Mouse (Mus musculus) erythroblast, adult 5-6 weeks (primary cell): Measurements from ENCODE around the gene Pex16. TPM values are rescaled to one million over a fixed set of nuclear protein-coding genes. Genes with fewer than 3 reads are reported as not detected.
A peak's percentile ranks its signal among the peaks of the same experiment; 100 is the strongest.

ENCODE experiments used
- ATAC-seq: replicated peaks from 2 replicates; pipeline ENCODE4 v1.8.0; 2016; ENCODE audit warnings: moderate number of reproducible peaks, mild to moderate bottlenecking, moderate TSS enrichment, inconsistent platforms; ENCODE audit not compliant: poor library complexity, low FRiP score, severe bottlenecking
- total RNA-seq, 2 experiments: library from RNA; stranded (forward) in 1 of 2; stranded (reverse) in 1 of 2; fragments of 150-400 nt in 1 of 2; fragments of 200-764, 138-1000 nt in 1 of 2; gene quantifications; 2 replicates each; pipeline versions ENCODE4 v1.2.3 to v1.2.4; 2015 to 2017; ENCODE audit warnings: low replicate concordance in 2 of 2

Pex16 gene
- total RNA-seq, 2 experiments from 2014 or later: 0.38 to 3.7 TPM

DNA sequence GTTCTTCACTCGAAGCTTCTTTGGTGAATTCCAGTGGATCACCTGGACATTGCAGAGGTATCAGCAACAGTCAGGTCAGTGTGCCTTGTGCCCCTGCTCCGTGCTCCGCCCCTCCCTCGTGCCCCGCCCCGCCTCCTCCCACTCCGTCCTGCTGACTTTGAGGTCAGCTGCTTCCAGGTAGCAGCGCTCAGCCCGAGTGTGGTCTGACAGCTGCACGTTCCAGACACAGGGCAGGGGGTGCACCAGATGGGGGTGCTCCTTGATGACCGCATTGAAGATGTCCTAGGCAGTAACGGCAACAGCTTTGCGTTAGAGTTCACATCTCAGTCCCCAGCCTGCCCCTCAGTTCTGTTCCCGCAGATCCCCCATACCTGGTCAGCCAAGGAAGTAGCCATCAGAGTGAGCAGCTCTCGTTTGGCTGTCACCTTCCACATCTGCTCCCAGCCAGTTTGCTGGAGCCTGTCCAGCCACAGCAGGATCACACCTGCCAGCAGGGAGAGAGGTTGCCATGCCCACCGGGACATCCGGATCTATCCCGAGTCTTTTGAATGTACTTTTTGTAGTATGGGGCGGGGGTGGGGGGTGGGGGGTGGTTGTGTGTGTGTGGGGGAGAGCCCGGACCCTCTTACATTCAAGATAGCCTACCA, 7.0 kb upstream of the Pex16 start:
- ATAC-seq: no peak

DNA sequence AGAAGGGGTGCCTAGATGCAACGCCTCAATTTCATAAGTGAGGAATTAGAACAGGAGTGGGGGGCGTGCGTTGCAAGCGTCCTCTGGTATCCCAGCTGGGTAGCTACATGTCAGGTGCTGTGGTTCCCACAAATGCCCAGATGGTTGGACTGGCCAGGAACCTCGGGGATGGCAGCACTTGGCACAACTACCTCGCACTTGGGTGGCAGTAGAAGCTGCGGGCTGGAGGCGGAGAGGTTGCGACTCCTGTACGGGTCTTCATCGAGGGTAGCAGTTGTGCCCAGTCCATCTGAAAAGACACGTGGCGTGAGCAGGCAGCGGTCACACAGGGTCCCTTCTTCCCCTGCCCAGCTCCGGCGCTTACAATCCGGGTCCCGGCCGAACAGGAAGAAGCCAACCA, 4.1 kb upstream of the Pex16 start:
- no peak for ATAC-seq

DNA sequence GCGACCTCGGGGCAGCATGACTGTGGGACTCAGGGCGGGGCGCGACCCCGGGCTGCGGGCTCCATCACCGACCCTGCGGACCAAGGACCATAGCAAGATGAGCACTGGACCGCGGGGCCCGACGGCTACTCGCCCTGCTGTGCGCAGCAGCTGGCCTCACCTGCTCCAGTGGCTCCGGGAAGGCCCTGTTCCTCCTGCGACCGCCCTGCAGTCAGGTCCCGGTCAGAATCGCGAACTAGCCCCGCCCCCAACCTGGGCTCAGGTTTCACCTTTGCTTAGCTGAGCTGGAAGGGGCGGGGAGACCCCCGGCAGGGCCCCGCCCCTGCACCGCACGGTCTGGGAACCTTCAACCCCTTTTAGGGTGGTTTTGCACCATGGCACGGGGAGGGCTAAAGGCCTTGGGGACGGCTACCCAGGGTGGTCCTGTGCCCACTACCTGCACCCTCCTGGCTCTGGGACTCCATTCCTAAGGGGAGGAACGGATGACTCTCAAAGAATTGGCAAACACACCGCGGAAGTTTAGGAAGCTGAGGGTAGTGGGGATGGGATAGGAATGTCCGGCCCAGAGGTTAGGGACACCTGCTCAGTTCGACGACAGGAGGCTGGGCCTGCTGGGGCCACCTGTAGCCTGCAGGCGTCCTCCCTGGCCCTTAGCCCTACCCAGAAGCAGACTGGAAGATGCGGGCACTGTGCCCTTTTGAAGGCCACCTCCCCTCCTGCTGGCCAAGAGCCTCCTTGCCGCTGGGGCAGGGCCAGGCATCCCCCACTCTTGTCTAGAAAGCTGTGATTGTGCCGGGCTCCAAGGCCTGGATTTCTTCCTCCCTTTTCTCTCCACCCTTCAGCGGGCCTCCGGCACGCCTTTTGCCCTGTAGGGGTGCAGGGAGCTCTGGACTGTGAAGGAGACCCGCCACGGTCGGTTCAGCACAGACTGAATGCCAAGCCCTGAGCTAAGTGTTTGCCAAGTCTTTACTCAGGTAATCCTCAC, 3.4 kb upstream of the Pex16 start:
- ATAC-seq: no peak

DNA sequence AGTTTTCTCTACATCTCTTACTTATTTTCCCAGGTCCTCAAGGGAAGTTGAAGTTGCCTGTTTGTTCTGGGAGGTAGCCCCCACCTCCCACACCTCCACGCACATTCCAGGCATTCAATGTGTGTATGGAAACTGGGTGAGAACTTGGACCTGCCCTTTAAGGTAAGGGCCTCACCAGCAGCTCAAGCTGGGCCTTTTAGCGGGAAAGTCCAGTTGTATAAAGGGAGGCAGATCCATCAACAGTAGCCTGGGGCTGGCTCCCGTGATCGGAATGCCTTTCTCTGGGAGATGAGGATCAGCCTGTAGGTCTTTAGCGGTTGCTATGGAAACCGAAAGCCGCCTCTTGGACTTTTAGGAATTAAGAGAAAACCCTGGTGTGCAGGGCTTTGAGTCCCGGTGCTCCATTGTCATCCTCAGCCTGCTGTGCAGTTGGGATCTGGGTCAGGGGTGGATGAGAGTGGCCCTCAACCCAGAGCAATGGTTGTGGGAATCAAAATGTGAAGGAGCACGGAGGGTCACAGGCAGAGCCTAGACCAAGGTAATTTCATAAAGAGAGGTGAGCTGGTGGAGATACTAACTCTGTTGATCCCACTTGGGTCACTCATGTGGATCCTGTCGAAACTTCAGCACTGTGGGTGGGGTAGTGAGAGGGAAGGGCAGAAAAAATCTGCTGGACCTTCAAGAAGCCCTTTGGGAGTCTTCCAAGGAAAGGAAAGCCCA, 2.3 kb upstream of the Pex16 start:
- ATAC-seq: no peak

DNA sequence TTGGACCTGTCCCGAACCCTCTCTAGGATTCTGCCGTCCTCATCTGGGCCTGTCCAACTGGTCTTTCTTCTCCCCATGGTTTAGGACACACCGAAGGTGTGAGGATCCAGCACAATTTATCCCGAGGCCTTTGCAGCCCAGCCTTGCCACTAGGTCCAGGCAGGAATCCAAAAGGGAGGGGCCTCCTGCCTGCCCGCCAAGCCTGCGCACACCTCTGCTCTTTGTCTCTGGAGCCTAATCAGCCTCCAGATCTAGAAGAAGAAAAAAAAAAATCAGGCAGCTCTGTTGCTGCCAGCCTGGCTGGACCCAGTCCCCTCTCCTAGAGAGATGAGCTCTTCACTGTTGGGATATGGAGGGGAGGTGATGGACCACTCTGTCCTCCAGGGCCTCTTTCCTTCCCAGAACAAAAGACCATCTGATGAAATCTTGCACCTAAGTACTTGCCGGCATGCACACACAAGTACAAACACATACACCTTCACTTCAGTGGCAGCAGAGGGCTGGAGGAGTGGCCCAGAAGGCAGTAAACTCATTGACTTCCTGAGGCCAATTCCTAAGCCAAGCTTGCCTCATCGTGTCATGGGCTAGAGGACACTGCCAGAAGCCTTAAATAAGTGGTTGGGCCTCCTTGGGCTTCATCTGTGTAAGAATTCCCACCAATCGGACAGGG, 1.6 kb upstream of the Pex16 start:
- ATAC-seq: no peak

DNA sequence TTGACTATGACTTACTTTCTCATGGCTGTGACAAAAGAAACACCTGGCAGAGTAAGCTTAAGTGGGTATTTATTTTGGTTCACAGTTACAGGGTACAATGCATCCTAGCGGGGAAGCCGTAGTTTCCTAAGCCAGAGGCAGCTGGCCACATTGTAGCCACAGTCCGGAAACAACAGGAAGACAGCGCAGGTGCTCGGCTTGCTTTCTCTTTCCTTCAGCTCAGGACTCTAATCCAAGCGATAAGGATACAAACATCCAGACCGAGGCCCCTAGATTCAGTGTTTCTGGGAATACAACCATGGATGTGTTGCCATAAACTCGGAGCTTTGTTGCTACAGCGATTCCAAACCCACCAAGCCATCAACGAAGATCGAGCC, 1.1 kb upstream of the Pex16 start:
- ATAC-seq: no peak

DNA sequence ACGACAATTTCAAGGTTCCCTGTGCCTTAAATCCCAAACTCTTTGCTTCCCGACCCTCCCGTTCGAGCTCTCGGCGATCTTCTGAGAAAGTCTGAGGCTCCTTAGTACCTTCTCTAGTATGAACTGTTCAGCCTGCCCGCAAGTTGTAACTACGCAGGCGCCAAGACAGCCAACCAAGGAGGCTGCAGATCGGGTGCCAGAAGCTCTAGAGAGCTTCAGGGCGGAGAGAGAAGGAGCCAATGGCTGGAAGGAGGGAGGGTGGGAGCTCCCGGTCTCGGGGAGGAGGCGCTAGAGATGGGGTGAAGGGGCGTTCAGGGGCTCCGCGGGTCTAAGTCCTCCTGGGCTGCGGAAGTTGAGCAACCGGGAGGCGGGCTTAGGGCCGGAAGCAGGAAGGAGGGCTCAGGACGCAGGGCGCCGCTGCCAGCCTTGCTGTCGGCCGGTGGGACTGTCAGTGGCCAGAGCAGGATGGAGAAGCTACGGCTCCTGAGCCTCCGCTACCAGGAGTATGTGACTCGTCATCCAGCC, 685 bp downstream of the Pex16 start:
- ATAC-seq: peak; percentile 94

DNA sequence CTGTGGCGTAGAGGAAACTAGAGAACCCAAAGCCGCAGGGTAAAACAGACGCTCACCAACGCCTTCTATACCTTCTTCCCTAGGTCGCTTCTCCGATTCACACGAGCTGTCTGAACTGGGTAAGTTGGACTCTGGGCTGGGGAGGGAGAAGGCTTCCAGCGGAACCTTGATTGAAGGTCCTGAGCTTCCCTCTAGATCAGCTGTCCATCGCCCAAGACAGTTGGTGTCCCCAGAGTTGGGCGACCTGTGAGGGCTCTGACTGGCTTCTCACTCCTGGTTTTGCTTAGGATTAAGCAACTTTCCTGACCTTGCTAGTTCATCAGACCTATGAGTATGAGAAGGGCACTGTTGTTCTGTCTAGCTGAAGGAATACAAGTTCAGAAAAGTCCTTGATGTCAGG, 1.3 kb downstream of the Pex16 start:
- 0 out of 2 replicates have a peak, but pooled peaks have one; percentile 13 for ATAC-seq

DNA sequence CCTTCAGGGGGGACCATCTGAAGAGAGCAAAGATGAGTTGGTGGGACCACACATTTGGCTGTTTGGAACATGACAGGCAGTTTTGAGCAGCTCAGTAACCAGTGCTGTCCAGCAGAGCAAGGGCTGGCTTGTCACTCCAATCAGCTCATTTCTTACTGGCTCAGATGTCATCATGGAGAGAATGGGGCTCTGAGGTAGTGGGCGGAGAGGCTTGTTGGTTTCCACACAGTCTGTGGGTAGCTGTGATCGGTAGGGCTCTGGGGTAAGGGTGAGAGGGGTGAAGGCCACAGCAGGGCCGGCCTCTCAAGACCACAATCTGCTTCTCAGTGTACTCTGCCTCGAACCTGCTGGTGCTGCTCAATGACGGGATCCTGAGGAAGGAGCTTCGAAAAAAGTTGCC, 1.8 kb downstream of the Pex16 start:
- no peak for ATAC-seq

DNA sequence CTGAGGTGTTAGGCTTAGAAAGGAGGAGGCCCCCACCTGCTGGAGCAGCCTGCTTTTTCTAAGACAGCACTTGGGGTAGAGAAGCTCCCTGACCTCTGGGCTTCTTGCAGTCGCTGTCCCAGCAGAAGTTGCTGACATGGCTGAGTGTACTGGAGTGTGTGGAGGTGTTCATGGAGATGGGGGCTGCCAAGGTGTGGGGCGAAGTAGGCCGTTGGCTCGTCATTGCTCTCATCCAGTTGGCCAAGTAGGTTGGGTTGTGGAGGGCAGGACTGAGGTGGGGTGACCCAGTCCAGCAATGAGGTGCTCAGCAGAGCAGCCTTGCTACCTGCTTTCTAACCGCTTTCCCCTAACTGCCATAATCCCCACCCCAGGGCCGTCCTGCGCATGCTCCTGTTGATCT, 2.8 kb downstream of the Pex16 start:
- no peak for ATAC-seq

DNA sequence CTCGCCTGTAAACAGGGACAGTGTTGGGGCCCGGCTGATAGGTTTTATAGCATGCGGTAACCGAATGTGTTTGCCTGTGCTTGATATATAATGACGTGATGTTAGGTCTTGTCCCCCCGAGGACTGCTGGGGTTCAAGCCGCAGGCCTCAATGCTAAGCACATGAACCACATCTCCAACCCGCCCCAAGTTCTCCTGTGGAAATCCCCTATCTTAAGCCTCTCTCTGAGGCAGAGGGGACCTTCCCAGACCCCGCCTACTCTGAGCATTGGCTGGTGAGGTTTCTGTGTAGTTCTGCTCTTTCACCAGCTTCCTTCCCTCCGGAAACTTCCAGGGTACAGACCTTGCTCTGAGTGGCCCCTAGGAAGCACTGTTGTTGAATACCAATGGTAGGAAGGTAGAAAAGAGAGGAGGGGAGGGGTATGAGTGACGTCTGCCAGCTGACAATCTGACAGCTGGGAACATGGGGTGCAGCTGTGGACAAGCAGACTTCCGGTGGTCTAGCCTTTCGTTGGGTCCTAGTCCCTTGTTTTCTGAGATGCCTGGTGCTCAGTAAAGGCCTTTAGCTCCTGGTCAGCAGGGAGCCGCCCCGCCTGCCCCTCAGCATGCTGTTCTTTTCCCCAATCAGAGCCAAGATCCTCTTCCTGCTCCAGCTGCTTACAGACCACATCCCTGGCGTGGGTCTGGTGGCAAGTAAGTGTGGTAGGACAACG, 5.5 kb downstream of the Pex16 start:
- no peak for ATAC-seq

DNA sequence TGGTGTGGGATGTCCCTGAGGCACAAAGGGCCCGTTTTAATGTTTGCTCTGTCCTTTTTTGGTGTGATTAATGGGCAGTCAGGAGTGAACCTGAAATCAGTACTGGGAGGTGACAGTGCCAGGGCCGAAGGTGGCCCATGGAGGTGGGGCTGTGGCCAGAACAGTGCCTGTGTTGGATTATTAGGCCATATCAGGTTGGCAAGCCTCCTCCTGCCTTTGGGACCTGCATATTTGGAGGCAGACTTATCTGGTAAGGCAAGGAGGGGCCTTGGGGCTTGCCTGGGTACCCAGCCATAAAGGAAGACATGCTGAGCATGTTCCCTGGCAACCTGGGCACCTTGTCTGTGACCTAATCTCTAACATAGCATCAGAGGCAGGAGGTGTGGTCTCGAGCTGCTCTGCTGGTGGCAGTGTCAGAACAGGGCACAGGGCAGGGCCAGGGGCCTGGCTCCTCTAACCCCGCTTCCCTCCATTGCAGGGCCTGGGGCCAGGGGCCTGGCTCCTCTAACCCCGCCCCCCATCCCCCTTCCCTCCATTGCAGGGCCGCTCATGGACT, 6.1 kb downstream of the Pex16 start:
- ATAC-seq: no peak

DNA sequence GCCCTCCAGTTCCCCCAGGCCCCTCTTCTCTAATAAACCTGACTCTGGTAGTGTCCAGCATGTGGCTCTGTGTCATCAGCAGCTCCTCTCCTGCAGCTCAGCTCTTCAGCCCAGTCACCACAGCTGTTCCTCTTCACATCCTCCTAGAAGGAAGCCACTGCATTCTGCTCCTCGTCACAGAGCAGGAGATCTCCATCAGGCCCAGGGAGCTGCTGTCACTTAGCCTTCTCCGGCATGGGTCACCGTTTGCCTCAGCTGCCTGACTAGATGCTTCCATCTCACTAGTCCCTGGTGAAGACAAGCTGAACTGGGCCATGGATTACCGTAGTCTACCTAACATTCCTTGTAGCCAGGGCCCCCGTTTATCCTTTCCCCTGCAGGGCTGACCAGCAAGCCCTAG, 6.7 kb downstream of the Pex16 start:
- no peak for ATAC-seq

DNA sequence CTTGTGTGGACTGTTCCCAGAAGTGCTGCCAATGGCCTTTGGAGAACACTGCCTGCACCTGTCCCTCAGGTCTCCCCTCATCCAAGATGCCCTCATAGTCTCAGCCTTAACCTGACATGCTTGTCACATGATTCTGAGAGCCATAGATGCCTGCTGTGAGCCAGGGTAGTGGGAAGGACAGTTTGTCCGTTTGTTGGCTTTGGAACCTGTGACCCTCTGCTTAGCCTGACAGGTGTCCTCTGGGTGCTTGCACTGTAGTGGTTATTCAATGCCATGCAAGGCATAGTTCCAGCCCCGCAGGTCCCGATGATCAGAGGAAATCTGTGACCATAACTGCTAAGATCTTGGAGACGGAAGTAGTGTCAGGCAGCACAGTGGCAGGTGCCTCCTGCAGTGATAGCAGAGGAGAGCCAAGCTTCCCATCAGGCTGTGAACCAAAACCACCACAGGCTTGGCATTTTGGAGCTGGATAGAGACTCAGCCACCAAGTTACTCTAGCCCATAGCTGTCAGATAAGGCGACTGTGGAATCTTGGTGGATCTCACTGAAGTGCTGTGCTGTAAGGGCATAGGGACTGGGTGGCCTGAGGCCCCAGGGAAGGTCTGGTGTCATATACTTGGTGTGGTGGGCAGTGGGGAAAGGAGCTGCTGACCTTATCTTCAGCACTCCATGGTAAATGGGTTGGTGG, 7.6 kb downstream of the Pex16 start, which contains the start of gene 1700029I15Rik:
Gene 1700029I15Rik, plus strand, starts transcription at position 638 of the 688 bp plus-strand sequence.
- no peak for ATAC-seq

DNA sequence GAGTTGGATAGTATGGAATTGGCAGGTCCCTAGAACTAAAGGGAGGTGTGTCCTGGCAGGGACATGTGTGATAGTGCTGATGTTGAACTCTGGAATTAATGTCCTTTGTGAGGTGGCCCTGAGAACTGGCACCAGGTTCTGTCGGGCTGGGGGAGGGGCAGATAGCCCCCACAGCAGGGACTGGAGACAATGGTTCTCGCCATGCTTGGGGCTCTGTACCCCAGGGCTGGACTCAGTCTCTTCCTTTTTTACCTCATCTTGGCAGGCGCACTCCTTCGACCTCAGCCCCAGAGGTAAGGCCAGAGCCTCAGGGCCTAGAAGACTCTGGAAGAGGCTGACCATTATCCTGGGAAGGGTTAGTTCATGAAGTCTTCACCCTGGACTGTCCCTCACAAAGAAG, 8.3 kb downstream of the Pex16 start:
- ATAC-seq: no peak

DNA sequence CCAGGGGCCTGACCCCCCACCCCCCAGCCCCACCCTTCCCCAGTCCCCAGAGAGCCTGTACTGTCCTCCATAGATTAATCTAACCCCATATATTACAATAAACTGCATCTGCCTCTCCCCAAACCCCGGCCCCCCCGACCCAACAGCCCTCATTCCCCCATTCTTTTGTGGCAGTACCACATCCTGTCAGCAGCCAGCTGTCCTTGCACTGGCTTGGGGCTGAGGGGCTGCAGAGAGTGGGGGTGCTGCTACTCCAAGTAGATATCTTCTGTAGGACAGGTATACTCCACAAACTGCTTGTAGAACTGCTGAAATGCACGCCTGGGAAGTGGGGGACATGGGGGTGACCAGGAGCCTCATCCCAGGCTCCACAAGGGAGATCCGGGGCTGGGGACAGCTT, 9.6 kb downstream of the Pex16 start:
- no peak for ATAC-seq

DNA sequence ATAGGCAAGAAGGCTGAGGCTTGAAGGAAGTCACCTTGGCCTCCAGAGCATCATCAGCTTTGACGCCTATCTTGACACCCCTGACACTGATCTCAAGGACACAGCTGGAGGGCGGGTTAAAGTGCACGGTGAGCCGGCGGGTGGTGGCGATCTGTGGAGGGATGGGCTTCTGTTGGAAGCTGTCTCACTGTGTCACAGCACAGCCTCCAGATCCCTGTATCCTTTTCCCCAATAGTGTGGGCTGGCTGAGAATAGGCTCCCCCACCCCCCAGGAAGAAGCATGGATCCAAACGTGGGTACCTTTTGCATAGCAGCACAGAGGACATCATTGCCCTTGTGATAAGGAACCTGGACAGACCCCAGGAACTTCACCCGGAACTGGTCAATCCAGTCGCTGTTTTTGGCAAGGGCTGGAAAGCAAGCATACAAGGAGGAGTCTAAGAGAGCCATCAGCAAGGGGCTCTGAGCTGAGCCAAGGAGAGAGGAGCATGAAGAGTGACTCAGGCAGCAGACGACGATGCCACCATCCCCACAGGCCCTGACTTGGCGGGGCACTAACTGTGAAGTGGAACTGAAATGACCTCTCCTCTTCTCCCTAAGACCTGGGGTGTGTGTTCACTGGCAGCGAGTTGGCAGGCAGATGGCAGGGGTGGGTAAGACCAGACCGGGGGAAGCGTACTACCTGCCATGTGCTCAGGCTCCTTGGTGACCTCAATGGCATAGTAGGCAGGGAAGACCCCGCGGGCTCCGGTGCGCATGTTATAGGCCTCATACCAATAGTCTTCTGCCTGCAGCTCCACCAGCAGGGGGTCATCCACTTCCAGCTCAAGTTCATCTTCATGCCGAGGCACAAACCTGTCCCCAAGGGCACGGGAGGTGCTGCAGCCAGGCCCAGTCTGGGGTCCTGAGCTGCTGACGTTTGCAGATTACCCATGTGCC, 10.9 kb downstream of the Pex16 start:
- no peak for ATAC-seq
